Mouse (Mus musculus) myocyte (in vitro differentiated cells): ENCODE results near the gene Chst5. TPM values are rescaled to one million over a fixed set of nuclear protein-coding genes. Genes with fewer than 3 reads are reported as not detected.

Experiments
- H3K27me3 ChIP-seq: one replicate; pipeline ENCODE4 v1.6.1; 2011; ENCODE audit not compliant: control insufficient read depth, insufficient read depth, insufficient read length
- H3K36me3 ChIP-seq: one replicate; pipeline ENCODE4 v1.6.1; 2011; ENCODE audit not compliant: control insufficient read depth, insufficient read depth
- H3K4me2 ChIP-seq: one replicate; pipeline ENCODE4 v1.6.1; 2011; ENCODE audit warnings: low read depth, control low read depth
- H3K4me3 ChIP-seq: one replicate; pipeline ENCODE4 v1.5.1; 2011; ENCODE audit warnings: mild to moderate bottlenecking, control low read depth, moderate library complexity
- H3K79me2 ChIP-seq: one replicate; pipeline ENCODE4 v1.6.1; 2011; ENCODE audit not compliant: control insufficient read depth, insufficient read depth
- H3ac ChIP-seq: one replicate; pipeline ENCODE4 v1.6.1; 2011; ENCODE audit not compliant: control insufficient read depth, insufficient read length
- CEBPB ChIP-seq: IDR thresholded peaks from 2 replicates; pipeline ENCODE4 v1.6.1; 2011; ENCODE audit warnings: mild to moderate bottlenecking, moderate library complexity; ENCODE audit not compliant: poor library complexity, insufficient read depth, severe bottlenecking
- E2F4 ChIP-seq: IDR thresholded peaks from one replicate; pipeline ENCODE4 v1.6.1; 2011; ENCODE audit warnings: mild to moderate bottlenecking, control low read depth, moderate library complexity; ENCODE audit not compliant: insufficient read depth
- MAX ChIP-seq: IDR thresholded peaks from one replicate; pipeline ENCODE4 v1.6.1; 2011; ENCODE audit warnings: low read depth, mild to moderate bottlenecking, control low read depth
- MYOD1 ChIP-seq, 3 experiments: IDR thresholded peaks; one replicate each; pipeline ENCODE4 v1.6.1; 2011; ENCODE audit warnings: control low read depth in 2 of 3, low read depth in 2 of 3, mild to moderate bottlenecking in 2 of 3, moderate library complexity in 1 of 3; ENCODE audit not compliant: insufficient read length in 2 of 3, control insufficient read depth in 1 of 3
- MYOG ChIP-seq, 3 experiments: IDR thresholded peaks; one replicate each; pipeline ENCODE4 v1.6.1; 2011; ENCODE audit warnings: control low read depth in 2 of 3, low read depth in 2 of 3, mild to moderate bottlenecking in 2 of 3; ENCODE audit not compliant: insufficient read length in 2 of 3, control insufficient read depth in 1 of 3, insufficient read depth in 1 of 3
- POLR2A ChIP-seq: IDR thresholded peaks from one replicate; pipeline ENCODE4 v1.6.1; 2011; ENCODE audit warnings: low read depth, mild to moderate bottlenecking, control low read depth, moderate library complexity; ENCODE audit not compliant: insufficient read length
- POLR2AphosphoS2 ChIP-seq: IDR thresholded peaks from one replicate; pipeline ENCODE4 v1.6.1; 2011; ENCODE audit warnings: low read depth, control low read depth; ENCODE audit not compliant: insufficient read length
- REST ChIP-seq: IDR thresholded peaks from one replicate; pipeline ENCODE4 v1.6.1; 2011; ENCODE audit warnings: mild to moderate bottlenecking, control low read depth, moderate library complexity; ENCODE audit not compliant: insufficient read depth, insufficient read length
- SRF ChIP-seq: IDR thresholded peaks from one replicate; pipeline ENCODE4 v1.6.1; 2011; ENCODE audit warnings: low read depth; ENCODE audit not compliant: control insufficient read depth, insufficient read length
- TCF12 ChIP-seq: IDR thresholded peaks from one replicate; pipeline ENCODE4 v1.6.1; 2011; ENCODE audit warnings: mild to moderate bottlenecking, control low read depth; ENCODE audit not compliant: poor library complexity, insufficient read depth, severe bottlenecking
- TCF3 ChIP-seq: IDR thresholded peaks from one replicate; pipeline ENCODE4 v1.6.1; 2011; ENCODE audit warnings: low read depth, control low read depth; ENCODE audit not compliant: insufficient read length
- USF1 ChIP-seq: IDR thresholded peaks from one replicate; pipeline ENCODE4 v1.6.1; 2011; ENCODE audit warnings: low read depth, mild to moderate bottlenecking, control low read depth, moderate library complexity
- polyA plus RNA-seq: library from polyadenylated mRNA; unstranded; fragments of >200 nt; fragmentation: generic; extraction: Trizol; gene quantifications from one replicate; pipeline ENCODE4 v1.2.1, GENCODE M21; 2012; ENCODE audit warnings: missing spikeins

Gene Chst5
- polyA plus RNA-seq, 1 experiment: 0.14 TPM

- Histone ChIP-seq H3K4me3 (no peak overlapping the region), H3K36me3 (peaks cover 5% of the 10 kb centered on the region), H3ac (no peak overlapping the region), H3K27me3 (no peaks in the 10 kb centered on the region), H3K79me2 (no peaks in the 10 kb centered on the region), H3K4me2 (no peak overlapping the region)
- TF ChIP-seq MYOD1 (IDR thresholded peaks at IDR 0.05; ENCODE audit: control insufficient read depth in 1 of 3, insufficient read length in 2 of 3, low read depth in 2 of 3) (no peak), POLR2A (no peak), TCF12 (no peak), MAX (no peak), E2F4 (no peak), MYOG (IDR thresholded peaks at IDR 0.05; ENCODE audit: control insufficient read depth in 1 of 3, insufficient read depth in 1 of 3, insufficient read length in 2 of 3, low read depth in 2 of 3) (no peak), SRF (no peak), POLR2AphosphoS2 (no peak), REST (no peak), USF1 (no peak), TCF3 (no peak), CEBPB (no peak)
These were observed 44.4 kb downstream of the Chst5 start for GRCm38 (mm10) chr8:111865857-111866256.

DNA sequence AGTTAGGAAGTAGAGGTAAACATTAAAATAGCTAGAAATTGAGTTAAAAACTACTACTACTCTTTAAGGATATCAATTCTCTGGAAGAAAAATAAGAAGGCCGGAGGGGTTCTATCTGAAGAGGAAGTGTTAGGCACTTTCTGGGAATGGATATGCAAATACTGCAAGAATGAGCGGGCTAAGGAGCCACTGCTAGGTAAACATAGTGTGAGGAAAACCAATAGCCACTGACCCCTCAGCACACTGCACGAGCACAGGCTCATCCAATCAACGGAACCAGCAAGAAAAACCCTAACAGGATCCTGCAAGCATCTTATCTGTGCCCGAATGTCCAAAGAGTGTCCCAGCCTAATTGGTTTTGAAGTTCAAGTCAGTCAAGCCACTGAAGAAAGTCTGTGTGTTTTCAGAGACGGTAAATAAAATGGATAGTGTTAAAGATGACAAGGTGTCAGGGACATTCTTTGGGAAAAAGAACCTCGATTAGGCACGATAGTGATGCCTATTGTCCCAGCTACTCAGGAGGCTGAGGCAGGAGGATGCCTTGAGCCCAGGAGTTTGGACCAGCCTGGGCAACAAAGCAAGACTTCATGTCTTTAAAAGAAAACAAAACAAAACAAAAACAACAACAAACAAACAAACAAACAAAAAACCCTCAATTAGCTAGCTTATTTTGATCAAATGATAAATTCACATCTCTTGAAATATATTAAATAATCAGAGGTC is 45.0 kb downstream of the Chst5 start:
- no peaks in the 10 kb centered on the region for H3K79me2 ChIP-seq
- no peak overlapping the region for H3K4me2 ChIP-seq
- no peaks in the 10 kb centered on the region for H3K27me3 ChIP-seq
- peaks cover 5% of the 10 kb centered on the region for H3K36me3 ChIP-seq
- H3ac ChIP-seq: no peak overlapping the region
- H3K4me3 ChIP-seq: no peak overlapping the region
- TF ChIP-seq SRF (no peak), MYOD1 (IDR thresholded peaks at IDR 0.05; ENCODE audit: control insufficient read depth in 1 of 3, insufficient read length in 2 of 3, low read depth in 2 of 3) (no peak), POLR2A (no peak), MYOG (IDR thresholded peaks at IDR 0.05; ENCODE audit: control insufficient read depth in 1 of 3, insufficient read depth in 1 of 3, insufficient read length in 2 of 3, low read depth in 2 of 3) (no peak), TCF3 (no peak), REST (no peak), E2F4 (no peak), USF1 (no peak), POLR2AphosphoS2 (no peak), CEBPB (no peak), TCF12 (no peak), MAX (no peak)

GRCm38 (mm10) chr8:111864648-111865047 is 45.6 kb downstream of the Chst5 start:
- Histone ChIP-seq H3K4me3 (no peak overlapping the region), H3K4me2 (no peak overlapping the region), H3K27me3 (no peaks in the 10 kb centered on the region), H3ac (no peak overlapping the region), H3K36me3 (peaks cover 5% of the 10 kb centered on the region), H3K79me2 (no peaks in the 10 kb centered on the region)
- TF ChIP-seq TCF12 (no peak), POLR2A (no peak), TCF3 (no peak), E2F4 (no peak), MYOG (IDR thresholded peaks at IDR 0.05; ENCODE audit: control insufficient read depth in 1 of 3, insufficient read depth in 1 of 3, insufficient read length in 2 of 3, low read depth in 2 of 3) (no peak), POLR2AphosphoS2 (no peak), USF1 (no peak), MAX (no peak), REST (no peak), MYOD1 (IDR thresholded peaks at IDR 0.05; ENCODE audit: control insufficient read depth in 1 of 3, insufficient read length in 2 of 3, low read depth in 2 of 3) (no peak), SRF (no peak), CEBPB (no peak)

GRCm38 (mm10) chr8:111863280-111863679 is 47.0 kb downstream of the Chst5 start:
- Histone ChIP-seq H3K4me2 (no peak overlapping the region), H3K4me3 (no peak overlapping the region), H3K36me3 (peaks cover 5% of the 10 kb centered on the region), H3K79me2 (no peaks in the 10 kb centered on the region), H3K27me3 (no peaks in the 10 kb centered on the region), H3ac (no peak overlapping the region)
- TF ChIP-seq E2F4 (no peak), SRF (no peak), CEBPB (no peak), POLR2AphosphoS2 (no peak), MAX (no peak), TCF12 (no peak), POLR2A (no peak), TCF3 (no peak), REST (no peak), MYOD1 (IDR thresholded peaks at IDR 0.05; ENCODE audit: control insufficient read depth in 1 of 3, insufficient read length in 2 of 3, low read depth in 2 of 3) (no peak), MYOG (IDR thresholded peaks at IDR 0.05; ENCODE audit: control insufficient read depth in 1 of 3, insufficient read depth in 1 of 3, insufficient read length in 2 of 3, low read depth in 2 of 3) (no peak), USF1 (no peak)
